Mouse (Mus musculus): Measurements from ENCODE around the gene Fpr3. TPM values are rescaled to one million over a fixed set of nuclear protein-coding genes. Genes with fewer than 3 reads are reported as not detected.
A peak's percentile ranks its signal among the peaks of the same experiment; 100 is the strongest.

Gene Fpr3
- polyA plus RNA-seq, 1 experiment from 2014 or later = not detected

- H3K27ac ChIP-seq (ENCODE audit: low read length) = 0 out of 2 replicates have a peak overlapping the region, but pooled peaks have one; percentile 42
- no peak for ATAC-seq (ENCODE audit: low read depth)
- H3K27me3 ChIP-seq (ENCODE audit: control insufficient read depth, insufficient read depth, low read depth, low read length) = no peaks in the 10 kb centered on the region
- H3K9me3 ChIP-seq (replicated peaks; ENCODE audit: control insufficient read depth, low read length) = no peaks in the 10 kb centered on the region
- H3K9ac ChIP-seq (ENCODE audit: low read depth, low read length) = no peak overlapping the region
- no peak overlapping the region for H3K4me3 ChIP-seq (ENCODE audit: low read depth, low read length)
- H3K36me3 ChIP-seq (ENCODE audit: control insufficient read depth, insufficient read depth) = no peaks in the 10 kb centered on the region
- H3K4me1 ChIP-seq (ENCODE audit: control insufficient read depth, low read depth, low read length) = no peaks in the 10 kb centered on the region
- WGBS (ENCODE audit: insufficient replicate concordance) = 33% methylated on average over 2 of the region's 2 CpGs
- H3K4me2 ChIP-seq (ENCODE audit: low read depth, low read length) = no peak overlapping the region
These were observed 16.6 kb upstream of the Fpr3 start for GRCm38 (mm10) chr17:17870892-17871550.

- Histone ChIP-seq H3K9ac (ENCODE audit: low read depth, low read length) (no peak overlapping the region), H3K4me3 (ENCODE audit: low read depth, low read length) (no peak overlapping the region), H3K4me1 (ENCODE audit: control insufficient read depth, low read depth, low read length) (no peaks in the 10 kb centered on the region), H3K27ac (ENCODE audit: low read length) (no peak overlapping the region), H3K9me3 (replicated peaks; ENCODE audit: control insufficient read depth, low read length) (no peaks in the 10 kb centered on the region), H3K36me3 (ENCODE audit: control insufficient read depth, insufficient read depth) (no peaks in the 10 kb centered on the region), H3K4me2 (ENCODE audit: low read depth, low read length) (no peak overlapping the region), H3K27me3 (ENCODE audit: control insufficient read depth, insufficient read depth, low read depth, low read length) (no peaks in the 10 kb centered on the region)
- WGBS (ENCODE audit: insufficient replicate concordance) = 24% methylated on average over 2 of the region's 2 CpGs
- ATAC-seq (ENCODE audit: low read depth) = peak; percentile 51; the same call in 1 of the 2 replicates
These were observed 16.0 kb upstream of the Fpr3 start for GRCm38 (mm10) chr17:17871697-17872096.

- Histone ChIP-seq H3K4me2 (ENCODE audit: low read depth, low read length) (no peak overlapping the region), H3K9me3 (replicated peaks; ENCODE audit: control insufficient read depth, low read length) (no peaks in the 10 kb centered on the region), H3K4me1 (ENCODE audit: control insufficient read depth, low read depth, low read length) (no peaks in the 10 kb centered on the region), H3K36me3 (ENCODE audit: control insufficient read depth, insufficient read depth) (no peaks in the 10 kb centered on the region), H3K4me3 (ENCODE audit: low read depth, low read length) (no peak overlapping the region), H3K27me3 (ENCODE audit: control insufficient read depth, insufficient read depth, low read depth, low read length) (no peaks in the 10 kb centered on the region), H3K27ac (ENCODE audit: low read length) (no peak overlapping the region), H3K9ac (ENCODE audit: low read depth, low read length) (no peak overlapping the region)
- WGBS (ENCODE audit: insufficient replicate concordance) = 22% methylated on average over 1 of the region's 1 CpGs
- no peak for ATAC-seq (ENCODE audit: low read depth)
These were observed 8.3 kb upstream of the Fpr3 start for GRCm38 (mm10) chr17:17879347-17879746.

- WGBS (ENCODE audit: insufficient replicate concordance) = 51% methylated on average over 3 of the region's 3 CpGs
- H3K27me3 ChIP-seq (ENCODE audit: control insufficient read depth, insufficient read depth, low read depth, low read length) = no peaks in the 10 kb centered on the region
- no peak overlapping the region; the same call in 1 of the 2 replicates for H3K27ac ChIP-seq (ENCODE audit: low read length)
- no peak overlapping the region for H3K4me3 ChIP-seq (ENCODE audit: low read depth, low read length)
- H3K9ac ChIP-seq (ENCODE audit: low read depth, low read length) = no peak overlapping the region
- H3K4me1 ChIP-seq (ENCODE audit: control insufficient read depth, low read depth, low read length) = no peaks in the 10 kb centered on the region
- no peaks in the 10 kb centered on the region for H3K36me3 ChIP-seq (ENCODE audit: control insufficient read depth, insufficient read depth)
- H3K9me3 ChIP-seq (replicated peaks; ENCODE audit: control insufficient read depth, low read length) = no peaks in the 10 kb centered on the region
- no peak; the same call in 1 of the 2 replicates for ATAC-seq (ENCODE audit: low read depth)
- no peak overlapping the region for H3K4me2 ChIP-seq (ENCODE audit: low read depth, low read length)
These were observed 5.0 kb upstream of the Fpr3 start for GRCm38 (mm10) chr17:17882672-17883071.

- no peak for ATAC-seq (ENCODE audit: low read depth)
- Histone ChIP-seq H3K4me3 (ENCODE audit: low read depth, low read length) (no peak within 1 kb of the TSS), H3K27ac (ENCODE audit: low read length) (no peak within 1 kb of the TSS; the same call in 1 of the 2 replicates), H3K27me3 (ENCODE audit: control insufficient read depth, insufficient read depth, low read depth, low read length) (no peaks in the 10 kb centered on the region), H3K9me3 (replicated peaks; ENCODE audit: control insufficient read depth, low read length) (no peaks in the 10 kb centered on the region), H3K36me3 (ENCODE audit: control insufficient read depth, insufficient read depth) (no peaks in the 10 kb centered on the region), H3K4me2 (ENCODE audit: low read depth, low read length) (no peak within 1 kb of the TSS), H3K9ac (ENCODE audit: low read depth, low read length) (no peak within 1 kb of the TSS), H3K4me1 (ENCODE audit: control insufficient read depth, low read depth, low read length) (no peaks in the 10 kb centered on the region)
- WGBS (ENCODE audit: insufficient replicate concordance) = 32% methylated on average over 1 of the region's 1 CpGs
These were observed 3.8 kb upstream of the Fpr3 start, which contains the start of gene Fpr1 for GRCm38 (mm10) chr17:17883840-17884239. Gene Fpr1 (minus strand): TSS chr17:17883940.

GRCm38 (mm10) chr17:17889732-17890425, 2.2 kb downstream of the Fpr3 start:
- WGBS (ENCODE audit: insufficient replicate concordance) = 54% methylated on average over 2 of the region's 2 CpGs
- H3K4me2 ChIP-seq (ENCODE audit: low read depth, low read length) = no peak overlapping the region

GRCm38 (mm10) chr17:17896039-17896438, 8.4 kb downstream of the Fpr3 start:
- H3K4me1 ChIP-seq (ENCODE audit: control insufficient read depth, low read depth, low read length) = no peaks in the 10 kb centered on the region
- no peaks in the 10 kb centered on the region for H3K27me3 ChIP-seq (ENCODE audit: control insufficient read depth, insufficient read depth, low read depth, low read length)
- WGBS (ENCODE audit: insufficient replicate concordance) = 1% methylated on average over 4 of the region's 4 CpGs
- no peak overlapping the region for H3K9ac ChIP-seq (ENCODE audit: low read depth, low read length)
- no peak overlapping the region for H3K27ac ChIP-seq (ENCODE audit: low read length)
- no peaks in the 10 kb centered on the region for H3K9me3 ChIP-seq (replicated peaks; ENCODE audit: control insufficient read depth, low read length)
- no peak overlapping the region for H3K4me2 ChIP-seq (ENCODE audit: low read depth, low read length)
- no peak for ATAC-seq (ENCODE audit: low read depth)
- no peaks in the 10 kb centered on the region for H3K36me3 ChIP-seq (ENCODE audit: control insufficient read depth, insufficient read depth)
- H3K4me3 ChIP-seq (ENCODE audit: low read depth, low read length) = no peak overlapping the region

More at GRCm38 (mm10) chr17:17889732-17890425, 2.2 kb downstream of the Fpr3 start:
- H3K27ac ChIP-seq (ENCODE audit: low read length) = no peak overlapping the region
- no peaks in the 10 kb centered on the region for H3K9me3 ChIP-seq (replicated peaks; ENCODE audit: control insufficient read depth, low read length)
- no peaks in the 10 kb centered on the region for H3K4me1 ChIP-seq (ENCODE audit: control insufficient read depth, low read depth, low read length)
- no peaks in the 10 kb centered on the region for H3K36me3 ChIP-seq (ENCODE audit: control insufficient read depth, insufficient read depth)
- H3K27me3 ChIP-seq (ENCODE audit: control insufficient read depth, insufficient read depth, low read depth, low read length) = no peaks in the 10 kb centered on the region
- H3K4me3 ChIP-seq (ENCODE audit: low read depth, low read length) = no peak overlapping the region
- ATAC-seq (ENCODE audit: low read depth) = no peak
- no peak overlapping the region for H3K9ac ChIP-seq (ENCODE audit: low read depth, low read length)

- H3K4me1 ChIP-seq (ENCODE audit: control insufficient read depth, low read depth, low read length) = no peaks in the 10 kb centered on the region
- H3K27ac ChIP-seq (ENCODE audit: low read length) = no peak overlapping the region
- no peaks in the 10 kb centered on the region for H3K27me3 ChIP-seq (ENCODE audit: control insufficient read depth, insufficient read depth, low read depth, low read length)
- no peak overlapping the region for H3K9ac ChIP-seq (ENCODE audit: low read depth, low read length)
- H3K36me3 ChIP-seq (ENCODE audit: control insufficient read depth, insufficient read depth) = no peaks in the 10 kb centered on the region
- 48% methylated on average over 2 of the region's 2 CpGs for WGBS (ENCODE audit: insufficient replicate concordance)
- ATAC-seq (ENCODE audit: low read depth) = no peak
- H3K4me2 ChIP-seq (ENCODE audit: low read depth, low read length) = no peak overlapping the region
- no peak overlapping the region for H3K4me3 ChIP-seq (ENCODE audit: low read depth, low read length)
- no peaks in the 10 kb centered on the region for H3K9me3 ChIP-seq (replicated peaks; ENCODE audit: control insufficient read depth, low read length)
These were observed 11.6 kb downstream of the Fpr3 start for GRCm38 (mm10) chr17:17899268-17899667.

GRCm38 (mm10) chr17:17900768-17901167, 13.1 kb downstream of the Fpr3 start:
- Histone ChIP-seq H3K4me1 (ENCODE audit: control insufficient read depth, low read depth, low read length) (no peaks in the 10 kb centered on the region), H3K4me3 (ENCODE audit: low read depth, low read length) (no peak overlapping the region), H3K27ac (ENCODE audit: low read length) (no peak overlapping the region), H3K9me3 (replicated peaks; ENCODE audit: control insufficient read depth, low read length) (no peaks in the 10 kb centered on the region), H3K9ac (ENCODE audit: low read depth, low read length) (no peak overlapping the region), H3K36me3 (ENCODE audit: control insufficient read depth, insufficient read depth) (no peaks in the 10 kb centered on the region), H3K4me2 (ENCODE audit: low read depth, low read length) (no peak overlapping the region), H3K27me3 (ENCODE audit: control insufficient read depth, insufficient read depth, low read depth, low read length) (no peaks in the 10 kb centered on the region)
- 50% methylated on average over 1 of the region's 1 CpGs for WGBS (ENCODE audit: insufficient replicate concordance)
- ATAC-seq (ENCODE audit: low read depth) = peak; percentile 74

Measured in liver, embryonic 16.5 days (tissue).